Mouse (Mus musculus) thymus, adult 2 months (tissue): ENCODE data around the gene Itgb7.

ENCODE experiments used
- CTCF ChIP-seq: fragments of 200-500 bp; IDR thresholded peaks from 2 replicates; pipeline ENCODE4 v1.5.1; 2012; ENCODE audit warnings: mild to moderate bottlenecking, control low read depth, low read length, moderate library complexity, borderline replicate concordance; ENCODE audit not compliant: control insufficient read depth, poor library complexity, insufficient read depth; ENCODE audit errors: extremely low read depth
- POLR2A ChIP-seq: fragments of 200-500 bp; IDR thresholded peaks from 2 replicates; pipeline ENCODE4 v1.6.1; 2012; ENCODE audit warnings: mild to moderate bottlenecking, low read length, control low read depth, moderate library complexity; ENCODE audit not compliant: control insufficient read depth, poor library complexity, insufficient read depth; ENCODE audit errors: extremely low read depth

GRCm38 (mm10) chr15:102257202-102258075 is 25.7 kb upstream of the Itgb7 start, which contains the start of gene Rarg:
- no peak for TF ChIP-seq CTCF
- TF ChIP-seq POLR2A, result no peak
